11 mouse cellular contexts compared by ENCODE assay signal in the genomic region with DNA sequence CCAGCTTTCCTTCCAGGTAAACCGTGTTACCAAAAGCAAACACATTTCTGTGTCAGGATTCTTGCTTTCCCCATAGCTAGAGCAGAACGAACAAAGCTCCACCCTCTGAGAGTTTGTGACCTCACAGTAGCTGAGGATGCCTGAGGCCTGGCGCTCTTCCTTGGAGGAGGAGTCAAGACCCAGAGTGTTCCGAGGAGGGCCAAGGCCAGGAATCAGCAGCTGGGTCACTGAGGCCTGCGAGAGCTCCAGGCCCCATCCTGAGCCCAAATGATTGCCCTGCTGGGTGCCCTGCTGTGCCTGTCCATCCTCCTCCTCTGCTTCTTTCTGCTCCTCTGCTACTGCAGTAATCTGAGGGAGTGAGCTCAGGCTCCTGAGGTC. TPM values are rescaled to one million over a fixed set of nuclear protein-coding genes. Genes with fewer than 3 reads are reported as not detected.
DNase-seq lines count a peak whose midpoint lies in the region.
"Had no signal": no experiment of that assay in that cellular context is flagged by ENCODE, and none has a peak within 500 bp of the region (broad histone marks: within the 10 kb centered on the region; RNA-seq: fewer than 3 reads in every experiment).

No protein-coding gene starts in this region.

- peak; percentile 25 for DNase-seq in heart, postnatal 4 days
- no peak for DNase-seq in heart, adult 8-10 months (ENCODE audit: low spot score)
- DNase-seq in ES-CJ7 (ENCODE audit: low read depth, low spot score) = peak; percentile 77
- DNase-seq in embryo, embryonic 10.5 days (ENCODE audit: low spot score) = peak; percentile 38
- peak; percentile 74 for DNase-seq in lung, postnatal 10 days
- DNase-seq in cerebellum, adult 18-20 months = no peak
- no peak for DNase-seq in urinary bladder, postnatal 25 days (ENCODE audit: low spot score)
- DNase-seq: cerebellum, postnatal 10 days; liver, postnatal 0 days; thymus, postnatal 25 days had no signal

RNA-seq across cellular contexts. Expression of gene Snhg11, which starts 5.3 kb away (rescaled TPM):
- total RNA-seq in heart, postnatal 4 days (2021) = under 1 TPM; 0.05 to 0.52 TPM
- total RNA-seq in heart, adult 8-10 months (2022) = under 1 TPM; 0.19 to 0.47 (median 0.25) TPM
- total RNA-seq: MEL had no signal

RNA-seq across cellular contexts. Expression of gene Ralgapb, which starts 39.5 kb away (rescaled TPM):
- total RNA-seq in heart, postnatal 4 days (2021) = 10 to 100 TPM; 29.2 to 32.9 TPM
- total RNA-seq in heart, adult 8-10 months (2022) = 10 to 100 TPM; 35.3 to 41.3 (median 38.6) TPM

Comparison
In these comparisons a context has a peak if more than half of its experiments do, and no peak if none do; other contexts are left out.
1. DNase-seq: peak in heart, postnatal 4 days (single experiment), ES-CJ7 (single experiment), embryo, embryonic 10.5 days (single experiment) and lung, postnatal 10 days (single experiment); none in heart, adult 8-10 months (single experiment), cerebellum, adult 18-20 months (0 of 2) and urinary bladder, postnatal 25 days (single experiment).